Mouse (Mus musculus) CH12.LX (cell line): ENCODE results near the gene Vangl2. TPM values are rescaled to one million over a fixed set of nuclear protein-coding genes. Genes with fewer than 3 reads are reported as not detected.
"Not testable (repeated sequence)": the region's sequence is repeated elsewhere in the genome, so short reads cannot be mapped to it uniquely, and the experiment has no call there.

Source experiments
- DNase-seq: peaks from one replicate; pipeline ENCODE4 v3.0.0-alpha.2; 2013; ENCODE audit errors: extremely low read depth
- H3K27ac ChIP-seq: 2 replicates; pipeline ENCODE4 v1.5.1; 2012; ENCODE audit warnings: low read depth, mild to moderate bottlenecking, control low read depth, moderate library complexity; ENCODE audit not compliant: insufficient read depth
- H3K27me3 ChIP-seq: replicated peaks from 2 replicates; pipeline ENCODE3; 2012; ENCODE audit warnings: inconsistent platforms
- H3K36me3 ChIP-seq, 2 experiments: replicated peaks in 1 of 2; 2 replicates each; pipeline versions ENCODE3 to v1.6.1; 2012; ENCODE audit warnings: inconsistent platforms in 1 of 2, low read length in 1 of 2, mild to moderate bottlenecking in 1 of 2, mixed read lengths in 1 of 2, moderate library complexity in 1 of 2; ENCODE audit not compliant: control insufficient read depth in 1 of 2, insufficient read depth in 1 of 2
- H3K4me1 ChIP-seq, 2 experiments: 2 replicates each; pipeline ENCODE4 v1.6.1; 2012; ENCODE audit warnings: inconsistent platforms in 1 of 2, moderate library complexity in 1 of 2; ENCODE audit not compliant: insufficient read depth in 2 of 2, control insufficient read depth in 1 of 2
- H3K4me2 ChIP-seq: 2 replicates; pipeline ENCODE4 v1.6.1; 2012; ENCODE audit warnings: low read depth, mild to moderate bottlenecking, control low read depth; ENCODE audit not compliant: poor library complexity, insufficient read depth, severe bottlenecking
- H3K4me3 ChIP-seq, 3 experiments: fragments of 150-350 bp in 1 of 3; sonication (generic) in 1 of 3; replicated peaks in 1 of 3; 2 replicates each; pipeline versions ENCODE3 to v1.5.1; 2011 to 2012; ENCODE audit warnings: low read depth in 2 of 3, low read length in 2 of 3, mild to moderate bottlenecking in 2 of 3, moderate library complexity in 2 of 3, control low read depth in 1 of 3, improper control_type of control experiment in 1 of 3, inconsistent platforms in 1 of 3, mixed read lengths in 1 of 3; ENCODE audit not compliant: poor library complexity in 1 of 3
- H3K79me2 ChIP-seq: replicated peaks from 2 replicates; pipeline ENCODE4 v1.6.1; 2012; ENCODE audit warnings: mild to moderate bottlenecking, moderate library complexity; ENCODE audit not compliant: control insufficient read depth, poor library complexity, insufficient read depth, severe bottlenecking; ENCODE audit errors: extremely low read depth
- H3K9ac ChIP-seq: 2 replicates; pipeline ENCODE4 v1.6.1; 2012; ENCODE audit warnings: low read depth, mild to moderate bottlenecking, control low read depth, moderate library complexity; ENCODE audit not compliant: insufficient read depth
- H3K9me3 ChIP-seq: replicated peaks from 2 replicates; pipeline ENCODE3; 2012; ENCODE audit warnings: low read length, inconsistent platforms, mixed read lengths
- BHLHE40 ChIP-seq: IDR thresholded peaks from 2 replicates; pipeline ENCODE4 v1.6.1; 2011; ENCODE audit warnings: mild to moderate bottlenecking, low read depth, low read length, improper control_type of control experiment
- CTCF ChIP-seq, 2 experiments: IDR thresholded peaks in 1 of 2; conservative IDR thresholded peaks in 1 of 2; 2 replicates each; pipeline ENCODE4 v1.5.1; 2011 to 2012; ENCODE audit warnings: low read depth in 2 of 2, low read length in 2 of 2, improper control_type of control experiment in 1 of 2, inconsistent platforms in 1 of 2, mild to moderate bottlenecking in 1 of 2, moderate library complexity in 1 of 2
- ELF1 ChIP-seq: IDR thresholded peaks from 2 replicates; pipeline ENCODE4 v1.6.1; 2014; ENCODE audit warnings: low read depth, mild to moderate bottlenecking, inconsistent platforms, low read length, improper control_type of control experiment
- HCFC1 ChIP-seq: IDR thresholded peaks from 2 replicates; pipeline ENCODE4 v1.6.1; 2012; ENCODE audit warnings: low read depth, mild to moderate bottlenecking, inconsistent platforms, low read length, improper control_type of control experiment
- IRF4 ChIP-seq: IDR thresholded peaks from 2 replicates; pipeline ENCODE4 v1.6.1; 2014; ENCODE audit warnings: low read depth, mild to moderate bottlenecking, inconsistent platforms, low read length, improper control_type of control experiment
- KAT2A ChIP-seq: IDR thresholded peaks from 2 replicates; pipeline ENCODE4 v1.6.1; 2012; ENCODE audit warnings: low read length, improper control_type of control experiment, inconsistent platforms; ENCODE audit not compliant: insufficient replicate concordance
- MAZ ChIP-seq: IDR thresholded peaks from 2 replicates; pipeline ENCODE4 v1.6.1; 2012; ENCODE audit warnings: low read depth, mild to moderate bottlenecking, inconsistent platforms, low read length, improper control_type of control experiment, moderate library complexity
- MXI1 ChIP-seq: IDR thresholded peaks from 2 replicates; pipeline ENCODE4 v1.6.1; 2011; ENCODE audit warnings: mild to moderate bottlenecking, low read depth, low read length, improper control_type of control experiment
- NELFE ChIP-seq: IDR thresholded peaks from 2 replicates; pipeline ENCODE4 v1.6.1; 2011; ENCODE audit warnings: low read depth, low read length, improper control_type of control experiment
- NRF1 ChIP-seq: IDR thresholded peaks from 2 replicates; pipeline ENCODE4 v1.6.1; 2014; ENCODE audit warnings: low read depth, mild to moderate bottlenecking, inconsistent platforms, low read length, improper control_type of control experiment, moderate library complexity
- POLR2A ChIP-seq: IDR thresholded peaks from 2 replicates; pipeline ENCODE4 v1.6.1; 2011; ENCODE audit warnings: low read depth, mild to moderate bottlenecking, improper control_type of control experiment, low read length
- RAD21 ChIP-seq: IDR thresholded peaks from 2 replicates; pipeline ENCODE4 v1.6.1; 2011; ENCODE audit warnings: low read depth, mild to moderate bottlenecking, low read length, improper control_type of control experiment, moderate library complexity
- SMC3 ChIP-seq: IDR thresholded peaks from 2 replicates; pipeline ENCODE4 v1.6.1; 2011; ENCODE audit warnings: low read depth, low read length, improper control_type of control experiment
- TBP ChIP-seq: conservative IDR thresholded peaks from 2 replicates; pipeline ENCODE4 v1.6.1; 2011; ENCODE audit warnings: low read depth, low read length, improper control_type of control experiment
- TCF12 ChIP-seq: IDR thresholded peaks from 2 replicates; pipeline ENCODE4 v1.6.1; 2014; ENCODE audit warnings: low read depth, mild to moderate bottlenecking, inconsistent platforms, low read length, improper control_type of control experiment
- ZNF384 ChIP-seq: IDR thresholded peaks from 2 replicates; pipeline ENCODE4 v1.6.1; 2012; ENCODE audit warnings: low read depth, low read length, improper control_type of control experiment, inconsistent platforms
- dilution Hi-C: fragments of 300-500 bp; cut with MboI; formaldehyde crosslinking; loops from 2 replicates; pipeline ENCODE4 v1.14.3; 2020; ENCODE audit warnings: low sequenced_read_pairs; ENCODE audit not compliant: extremely low pct_unique_long_range_greater_than_20kb, extremely low pct_ligation_motif_present
- in situ Hi-C: fragments of 300-500 bp; cut with MboI; formaldehyde crosslinking; loops from 3 replicates; pipeline ENCODE4 v1.14.3; 2019; ENCODE audit warnings: low sequenced_read_pairs, low pct_ligation_motif_present, low pct_unique_long_range_greater_than_20kb, mixed read lengths
- polyA plus RNA-seq: library from polyadenylated mRNA; unstranded; fragments of >175 nt; gene quantifications from 2 replicates; pipeline ENCODE4 v1.2.1, GENCODE M21; 2012; ENCODE audit warnings: low read depth; ENCODE audit not compliant: insufficient read length
- total RNA-seq, 2 experiments: library from RNA; depleted of rRNA; stranded (reverse); fragments of 300-350 nt in 1 of 2; fragments of >200 nt in 1 of 2; gene quantifications; 2 replicates each; pipeline ENCODE4 v1.2.3; 2012 to 2014

Vangl2 gene
- total and polyA plus RNA-seq, 3 experiments = 3.6 to 7.9 (median 7.3) TPM

GRCm38 (mm10) chr1:171975831-171976230, 52.4 kb downstream of the Vangl2 start (continued):
- TF ChIP-seq CTCF (conservative IDR thresholded peaks at IDR 0.05 in 1 of 2, IDR thresholded peaks at IDR 0.05 in 1 of 2; ENCODE audit: low read depth in 2 of 2, low read length in 2 of 2) (no peak), TCF12 (peak; percentile 41), NELFE (no peak), HCFC1 (no peak), ZNF384 (peak; percentile 56; the same call in 1 of the 2 replicates), BHLHE40 (0 out of 2 replicates have a peak, but pooled peaks have one; percentile 36), MAZ (no peak), TBP (no peak), MXI1 (peak; percentile 31; the same call in 1 of the 2 replicates)

- no peaks in the 10 kb centered on the region for H3K36me3 ChIP-seq
- in situ Hi-C loops = no loop called here
- TF ChIP-seq ELF1 (peak; percentile 41; the same call in 1 of the 2 replicates), IRF4 (no peak), RAD21 (peak; percentile 25), SMC3 (peak; percentile 40), POLR2A (peak; percentile 32; the same call in 1 of the 2 replicates), NRF1 (no peak), CTCF (conservative IDR thresholded peaks at IDR 0.05 in 1 of 2, IDR thresholded peaks at IDR 0.05 in 1 of 2; ENCODE audit: low read depth in 2 of 2, low read length in 2 of 2) (peak in 1 of 2 experiments; percentile 71; a peak in 3 of 4 replicates), NELFE (no peak), TCF12 (0 out of 2 replicates have a peak, but pooled peaks have one; percentile 38), TBP (0 out of 2 replicates have a peak, but pooled peaks have one; percentile 20), KAT2A (0 out of 2 replicates have a peak, but pooled peaks have one; percentile 17)
- peak overlapping the region; percentile 13; the same call in 1 of the 2 replicates for H3K9ac ChIP-seq
- peaks cover 2% of the 10 kb centered on the region for H3K9me3 ChIP-seq
- H3K27ac ChIP-seq = peak overlapping the region; percentile 82
- H3K79me2 ChIP-seq = no peaks in the 10 kb centered on the region
- H3K4me2 ChIP-seq = peak overlapping the region; percentile 45; the same call in 1 of the 2 replicates
- no peaks in the 10 kb centered on the region for H3K27me3 ChIP-seq
- no peak overlapping the region for H3K4me3 ChIP-seq
- dilution Hi-C loops = no loop called here
- DNase-seq = peak; percentile 90
- peaks cover 2 to 31% of the 10 kb centered on the region in 2 experiments; a peak in 2 of 4 replicates for H3K4me1 ChIP-seq
Measured at GRCm38 (mm10) chr1:171975377-171975776, 52.9 kb downstream of the Vangl2 start.

GRCm38 (mm10) chr1:171974361-171974760, 53.9 kb downstream of the Vangl2 start:
- dilution Hi-C loops, H3K79me2 ChIP-seq, H3K36me3 ChIP-seq, H3K4me2 ChIP-seq, H3K27me3 ChIP-seq, in situ Hi-C loops, H3K9ac ChIP-seq, H3K9me3 ChIP-seq, H3K4me3 ChIP-seq, DNase-seq, H3K27ac ChIP-seq: not testable (repeated sequence)
- peaks cover 2 to 28% of the 10 kb centered on the region in 2 experiments; a peak in 2 of 4 replicates for H3K4me1 ChIP-seq
